Mouse (Mus musculus) sigmoid colon, adult 10 weeks (tissue): ENCODE results near the gene Cyp2w1. TPM values are rescaled to one million over a fixed set of nuclear protein-coding genes. Genes with fewer than 3 reads are reported as not detected.

ENCODE experiments used
- polyA plus RNA-seq: library from polyadenylated mRNA; stranded (reverse); fragments of 350-450 nt; fragmentation: Illumina TruSeq; extraction: RNeasy Lipid Tissue Mini Kit (QIAGEN cat#74804); gene quantifications from one replicate; pipeline ENCODE4 v1.2.3, GENCODE M21; 2014; ENCODE audit warnings: low read depth, low replicate concordance

Gene Cyp2w1
- not detected for polyA plus RNA-seq

GRCm38 (mm10) chr5:139352317-139352716, at the start of gene Cyp2w1:
Gene Cyp2w1, plus strand, starts transcription at chr5:139352617.

GRCm38 (mm10) chr5:139325395-139325966, 26.9 kb upstream of the Cyp2w1 start, which contains the start of gene Adap1:
Gene Adap1, minus strand, starts transcription at chr5:139325622.

DNA sequence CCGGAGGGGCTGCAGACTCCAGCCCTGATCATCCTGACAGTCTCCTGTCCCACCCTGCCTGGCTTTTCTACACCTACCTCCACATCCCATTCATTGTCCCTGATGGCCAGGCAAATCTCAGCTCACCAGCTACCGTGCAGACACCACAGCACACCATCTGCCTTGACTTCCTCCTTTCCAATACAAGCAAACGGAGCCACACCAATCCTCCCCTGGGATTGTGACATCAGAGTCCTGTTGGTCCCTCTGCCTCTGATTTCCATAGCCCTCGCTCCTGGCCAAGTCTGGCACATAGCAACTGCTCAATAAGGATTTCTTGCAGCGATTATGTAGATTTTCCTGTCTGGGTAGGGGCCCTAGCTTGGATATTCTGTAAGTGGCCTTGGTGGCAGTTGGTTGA, 1.3 kb upstream of the Cyp2w1 start, which contains the start of gene Cox19:
Cox19 (minus strand) TSS at position 285 of the 400 bp plus-strand sequence.

DNA sequence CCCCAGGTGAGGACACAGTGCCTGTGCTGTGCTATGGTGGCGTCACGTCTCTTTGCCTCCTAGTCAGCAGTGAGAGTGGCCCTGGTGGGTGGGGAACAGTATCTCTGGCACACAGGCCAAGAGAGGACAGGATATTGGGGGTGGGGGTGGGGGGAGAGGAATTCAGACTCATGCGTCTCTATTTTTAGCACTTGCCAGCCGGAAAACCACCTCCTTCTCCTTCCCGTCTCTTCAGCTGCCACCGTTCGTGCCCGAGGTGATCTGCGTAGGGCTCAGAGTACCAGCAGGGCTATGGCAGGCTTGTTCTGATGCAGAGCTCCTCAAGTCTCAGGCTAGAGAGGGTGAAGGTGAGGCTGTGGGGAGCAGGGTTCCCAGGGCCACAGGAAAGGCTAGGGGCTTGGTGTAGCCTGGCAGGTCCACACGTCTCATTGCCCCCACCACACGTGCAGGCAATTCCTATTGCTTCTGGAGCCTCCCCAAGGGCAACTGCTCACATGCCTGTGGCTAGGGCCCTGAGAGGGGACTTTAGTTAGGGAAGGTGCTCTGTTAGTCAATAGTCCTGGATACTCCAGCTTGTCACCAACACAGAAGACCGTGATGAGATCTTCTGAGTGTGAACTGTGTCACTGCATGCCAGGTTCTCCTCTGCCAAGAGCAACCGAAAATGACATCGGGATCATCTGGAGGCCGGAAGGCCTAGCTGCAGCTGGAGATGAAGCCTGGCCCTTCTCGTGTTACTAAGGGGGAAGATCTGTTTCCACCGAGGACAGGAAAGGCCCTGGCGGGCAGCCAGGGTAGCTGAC, 25.3 kb downstream of the Cyp2w1 start, which contains the start of gene Gpr146:
Gpr146 (plus strand) TSS at position 230 of the 803 bp plus-strand sequence.

GRCm38 (mm10) chr5:139404801-139405401, 52.5 kb downstream of the Cyp2w1 start, which contains the start of gene C130050O18Rik:
Gene C130050O18Rik, plus strand, starts transcription at chr5:139405280.

Other genes starting within 250 kb of the Cyp2w1 start
- 2.9 TPM for gene Prkar1b, start 202.6 kb upstream of the Cyp2w1 start, polyA plus RNA-seq
- 2.7 TPM for gene Dnaaf5, start 202.4 kb upstream of the Cyp2w1 start, polyA plus RNA-seq
- gene Sun1, start 152.0 kb upstream of the Cyp2w1 start, polyA plus RNA-seq, result 23.5 TPM
- gene Get4, start 100.3 kb upstream of the Cyp2w1 start, polyA plus RNA-seq, result 7.7 TPM
- gene Adap1, start 27.0 kb upstream of the Cyp2w1 start, polyA plus RNA-seq, result not detected
- 11.8 TPM for gene Cox19, start 1.2 kb upstream of the Cyp2w1 start, polyA plus RNA-seq
- gene Gpr146, start 25.1 kb downstream of the Cyp2w1 start, polyA plus RNA-seq, result 1.0 TPM
- not detected for gene C130050O18Rik, start 52.7 kb downstream of the Cyp2w1 start, polyA plus RNA-seq
- gene Gper1, start 70.5 kb downstream of the Cyp2w1 start, polyA plus RNA-seq, result not detected
- gene 3110082I17Rik, start 107.9 kb downstream of the Cyp2w1 start, polyA plus RNA-seq, result 0.76 TPM
- 12.1 TPM for gene Zfand2a, start 131.9 kb downstream of the Cyp2w1 start, polyA plus RNA-seq
- not detected for gene Uncx, start 190.9 kb downstream of the Cyp2w1 start, polyA plus RNA-seq